Mouse (Mus musculus): Measurements from ENCODE around the gene Hist1h2bn. TPM values are rescaled to one million over a fixed set of nuclear protein-coding genes. Genes with fewer than 3 reads are reported as not detected.
"Not testable (repeated sequence)": the region's sequence is repeated elsewhere in the genome, so short reads cannot be mapped to it uniquely, and the experiment has no call there.

Gene Hist1h2bn
- polyA plus RNA-seq, 1 experiment from 2014 or later = not detected

DNA sequence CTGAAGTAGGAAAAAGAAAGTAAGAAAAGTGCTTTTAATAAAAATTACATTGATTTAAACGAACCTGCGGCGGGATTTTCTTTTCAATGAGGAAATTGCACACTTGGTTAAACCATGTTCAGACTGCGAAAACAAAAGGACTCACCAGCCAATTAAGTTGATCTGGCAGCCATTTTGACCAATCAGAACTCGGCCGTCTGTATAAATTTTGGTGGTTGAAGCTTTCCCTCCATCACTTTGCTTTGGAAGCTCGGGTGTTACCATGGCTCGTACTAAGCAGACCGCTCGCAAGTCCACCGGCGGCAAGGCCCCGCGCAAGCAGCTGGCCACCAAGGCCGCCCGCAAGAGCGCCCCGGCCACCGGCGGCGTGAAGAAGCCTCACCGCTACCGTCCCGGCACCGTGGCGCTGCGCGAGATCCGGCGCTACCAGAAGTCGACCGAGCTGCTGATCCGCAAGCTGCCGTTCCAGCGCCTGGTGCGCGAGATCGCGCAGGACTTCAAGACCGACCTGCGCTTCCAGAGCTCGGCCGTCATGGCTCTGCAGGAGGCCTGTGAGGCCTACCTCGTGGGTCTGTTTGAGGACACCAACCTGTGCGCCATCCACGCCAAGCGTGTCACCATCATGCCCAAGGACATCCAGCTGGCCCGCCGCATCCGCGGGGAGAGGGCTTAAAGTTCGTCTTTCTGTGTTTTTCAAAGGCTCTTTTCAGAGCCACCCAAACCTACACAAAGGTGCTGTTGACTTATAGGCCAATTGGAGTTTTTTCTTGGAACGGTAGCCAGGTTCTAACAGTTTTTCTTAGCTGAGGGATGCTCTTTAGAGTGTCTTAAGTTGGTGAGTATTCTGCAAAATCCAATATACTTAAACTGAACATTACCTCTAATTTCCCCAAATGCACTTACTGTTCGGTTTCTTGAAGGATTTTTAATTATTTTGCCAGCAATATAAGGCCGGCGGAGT is 36.2 kb upstream of the Hist1h2bn start, which contains the start of gene Hist1h3h:
Hist1h3h (plus strand) TSS at position 263 of the 961 bp plus-strand sequence.
- H3K9me3 ChIP-seq, H3K27me3 ChIP-seq, H3K36me3 ChIP-seq: not testable (repeated sequence)
- H3K4me2 ChIP-seq = peak within 1 kb of the TSS; percentile 77
- H3K9ac ChIP-seq = peak within 1 kb of the TSS; percentile 59
- peaks cover 39% of the 10 kb centered on the region for H3K4me1 ChIP-seq (replicated peaks)
- WGBS = under 1% methylated on average over 31 of the region's 56 CpGs
- peak within 1 kb of the TSS; percentile 92 for H3K27ac ChIP-seq (replicated peaks)
- peak; percentile 40 for ATAC-seq (ENCODE audit: low FRiP score, low read depth)
- H3K4me3 ChIP-seq = peak within 1 kb of the TSS; percentile 44

DNA sequence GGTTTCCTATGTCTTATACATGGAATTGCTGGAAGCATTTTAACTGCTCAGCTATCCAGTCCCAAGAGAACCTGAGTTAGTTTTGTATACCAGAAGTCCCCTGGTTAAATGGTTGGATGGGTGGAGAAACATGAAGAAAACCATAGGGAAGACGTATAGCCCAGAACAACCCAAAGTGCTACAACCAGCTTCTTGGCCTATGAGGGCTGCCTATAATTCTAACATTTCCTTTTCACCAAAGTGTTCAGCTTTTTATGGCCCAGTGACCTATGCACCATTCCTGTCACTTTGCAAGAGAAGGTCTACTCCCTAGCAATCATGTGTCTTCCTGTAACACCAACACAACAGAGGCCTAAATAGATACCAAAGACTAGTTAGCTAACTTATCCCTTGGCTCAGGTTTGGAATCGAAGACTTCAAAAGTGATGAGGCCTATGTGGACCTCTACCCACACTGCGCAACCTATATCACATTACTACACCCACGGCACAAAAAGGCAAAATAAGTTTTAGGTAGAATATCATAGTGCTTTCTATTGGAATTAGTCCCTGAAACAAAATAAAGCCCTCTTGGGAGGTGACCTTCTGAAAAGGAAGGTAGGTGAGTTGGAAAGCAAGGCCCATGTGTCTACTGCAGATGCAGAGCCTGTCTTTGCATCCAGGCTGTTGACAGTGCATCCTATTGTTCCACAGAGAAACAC is 35.4 kb upstream of the Hist1h2bn start:
- Histone ChIP-seq H3K4me2 (peak overlapping the region; percentile 77), H3K27ac (replicated peaks) (no peak overlapping the region; the same call in 1 of the 2 replicates), H3K9ac (peak overlapping the region; percentile 59), H3K4me1 (replicated peaks) (peaks cover 39% of the 10 kb centered on the region), H3K9me3 (no peaks in the 10 kb centered on the region), H3K27me3 (no peaks in the 10 kb centered on the region), H3K36me3 (no peaks in the 10 kb centered on the region), H3K4me3 (peak overlapping the region; percentile 39)
- no peak for ATAC-seq (ENCODE audit: low FRiP score, low read depth)
- WGBS = 66% methylated on average over 4 of the region's 4 CpGs

DNA sequence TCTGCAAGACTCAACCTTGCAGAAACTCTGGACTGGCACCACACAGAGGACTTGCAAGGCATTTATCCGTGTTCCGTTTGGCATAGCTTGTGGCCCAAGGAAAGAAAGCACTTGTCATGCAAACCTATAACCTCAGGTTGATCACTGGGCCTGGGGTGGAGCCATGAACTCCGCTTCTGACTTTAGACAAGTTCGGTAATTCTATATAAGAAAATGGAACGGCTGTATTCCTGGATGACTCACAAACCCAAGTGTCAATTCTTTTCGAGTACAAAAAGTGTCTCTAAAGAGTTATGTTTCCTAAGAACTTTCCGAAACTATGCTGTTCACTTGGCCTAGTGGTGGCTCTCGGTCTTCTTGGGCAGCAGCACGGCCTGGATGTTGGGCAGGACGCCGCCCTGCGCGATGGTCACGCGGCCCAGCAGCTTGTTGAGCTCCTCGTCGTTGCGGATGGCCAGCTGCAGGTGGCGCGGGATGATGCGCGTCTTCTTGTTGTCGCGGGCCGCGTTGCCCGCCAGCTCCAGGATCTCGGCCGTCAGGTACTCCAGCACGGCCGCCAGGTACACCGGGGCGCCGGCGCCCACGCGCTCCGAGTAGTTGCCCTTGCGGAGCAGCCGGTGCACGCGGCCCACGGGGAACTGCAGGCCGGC is 32.7 kb upstream of the Hist1h2bn start:
- 1% methylated on average over 21 of the region's 44 CpGs for WGBS
- H3K9me3 ChIP-seq; ATAC-seq (ENCODE audit: low FRiP score, low read depth); H3K36me3 ChIP-seq; H3K27me3 ChIP-seq: not testable (repeated sequence)
- peak overlapping the region; percentile 45 for H3K4me3 ChIP-seq
- H3K4me2 ChIP-seq = peak overlapping the region; percentile 71
- peak overlapping the region; percentile 85 for H3K27ac ChIP-seq (replicated peaks)
- H3K4me1 ChIP-seq (replicated peaks) = peaks cover 30% of the 10 kb centered on the region
- H3K9ac ChIP-seq = 0 out of 2 replicates have a peak overlapping the region, but pooled peaks have one; percentile 29

DNA sequence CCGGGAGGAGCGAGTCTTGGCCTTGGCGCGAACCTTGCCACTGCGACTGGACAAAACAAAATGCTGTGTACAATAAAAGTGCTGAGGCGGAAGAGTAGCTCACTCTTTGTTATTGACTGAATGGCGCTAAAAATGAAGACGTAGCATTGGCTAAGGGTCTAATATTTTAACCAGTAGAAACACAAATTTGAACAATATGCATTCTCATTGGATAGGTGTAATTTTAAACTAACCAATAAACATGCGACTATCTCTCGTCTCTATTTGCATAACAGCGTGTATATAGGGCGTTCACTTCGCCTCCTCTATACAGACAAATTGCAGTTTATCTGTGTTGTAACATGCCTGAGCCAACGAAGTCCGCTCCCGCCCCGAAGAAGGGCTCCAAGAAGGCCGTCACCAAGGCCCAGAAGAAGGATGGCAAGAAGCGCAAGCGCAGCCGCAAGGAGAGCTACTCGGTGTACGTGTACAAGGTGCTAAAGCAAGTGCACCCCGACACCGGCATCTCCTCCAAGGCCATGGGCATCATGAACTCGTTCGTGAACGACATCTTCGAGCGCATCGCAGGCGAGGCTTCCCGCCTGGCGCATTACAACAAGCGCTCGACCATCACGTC is 32.1 kb upstream of the Hist1h2bn start, which contains the start of gene Hist1h2bm:
Hist1h2bm (plus strand) TSS at position 288 of the 616 bp plus-strand sequence.
- H3K4me1 ChIP-seq (replicated peaks) = peaks cover 28% of the 10 kb centered on the region
- H3K27me3 ChIP-seq, H3K9me3 ChIP-seq, H3K36me3 ChIP-seq: not testable (repeated sequence)
- H3K4me3 ChIP-seq = peak within 1 kb of the TSS; percentile 45
- under 1% methylated on average over 37 of the region's 37 CpGs for WGBS
- peak within 1 kb of the TSS; percentile 85 for H3K27ac ChIP-seq (replicated peaks)
- peak within 1 kb of the TSS; percentile 49 for H3K9ac ChIP-seq
- H3K4me2 ChIP-seq = peak within 1 kb of the TSS; percentile 71
- ATAC-seq (ENCODE audit: low FRiP score, low read depth) = peak; percentile 98

DNA sequence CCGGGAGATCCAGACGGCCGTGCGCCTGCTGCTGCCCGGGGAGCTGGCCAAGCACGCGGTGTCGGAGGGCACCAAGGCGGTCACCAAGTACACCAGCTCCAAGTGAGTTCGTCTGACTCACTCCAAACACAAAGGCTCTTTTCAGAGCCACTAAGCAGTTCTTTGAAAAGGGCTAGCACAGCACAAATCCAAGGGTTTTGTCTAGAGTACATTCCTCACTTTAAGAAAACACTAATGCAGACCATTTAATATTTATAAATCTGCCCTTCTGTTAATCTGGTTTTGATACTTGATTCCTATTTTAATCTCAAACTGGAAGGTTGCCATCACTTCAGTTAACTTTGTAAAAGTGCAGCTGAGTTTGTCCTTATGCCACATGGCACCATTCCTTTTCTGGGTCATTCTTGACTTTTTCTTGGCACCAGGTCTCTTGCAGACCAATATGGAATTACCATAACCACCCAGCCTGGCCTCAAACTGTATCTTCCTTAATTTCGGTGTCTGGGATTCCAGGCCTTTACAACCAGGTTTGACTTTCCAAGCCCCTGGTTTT is 31.5 kb upstream of the Hist1h2bn start:
- Histone ChIP-seq H3K4me3 (peak overlapping the region; percentile 45), H3K4me1 (replicated peaks) (peaks cover 25% of the 10 kb centered on the region), H3K27ac (replicated peaks) (peak overlapping the region; percentile 85), H3K36me3 (no peaks in the 10 kb centered on the region), H3K9me3 (no peaks in the 10 kb centered on the region), H3K4me2 (peak overlapping the region; percentile 71), H3K27me3 (no peaks in the 10 kb centered on the region), H3K9ac (peak overlapping the region; percentile 49)
- ATAC-seq (ENCODE audit: low FRiP score, low read depth) = no peak; the same call in 1 of the 2 replicates
- WGBS = 3% methylated on average over 11 of the region's 11 CpGs

DNA sequence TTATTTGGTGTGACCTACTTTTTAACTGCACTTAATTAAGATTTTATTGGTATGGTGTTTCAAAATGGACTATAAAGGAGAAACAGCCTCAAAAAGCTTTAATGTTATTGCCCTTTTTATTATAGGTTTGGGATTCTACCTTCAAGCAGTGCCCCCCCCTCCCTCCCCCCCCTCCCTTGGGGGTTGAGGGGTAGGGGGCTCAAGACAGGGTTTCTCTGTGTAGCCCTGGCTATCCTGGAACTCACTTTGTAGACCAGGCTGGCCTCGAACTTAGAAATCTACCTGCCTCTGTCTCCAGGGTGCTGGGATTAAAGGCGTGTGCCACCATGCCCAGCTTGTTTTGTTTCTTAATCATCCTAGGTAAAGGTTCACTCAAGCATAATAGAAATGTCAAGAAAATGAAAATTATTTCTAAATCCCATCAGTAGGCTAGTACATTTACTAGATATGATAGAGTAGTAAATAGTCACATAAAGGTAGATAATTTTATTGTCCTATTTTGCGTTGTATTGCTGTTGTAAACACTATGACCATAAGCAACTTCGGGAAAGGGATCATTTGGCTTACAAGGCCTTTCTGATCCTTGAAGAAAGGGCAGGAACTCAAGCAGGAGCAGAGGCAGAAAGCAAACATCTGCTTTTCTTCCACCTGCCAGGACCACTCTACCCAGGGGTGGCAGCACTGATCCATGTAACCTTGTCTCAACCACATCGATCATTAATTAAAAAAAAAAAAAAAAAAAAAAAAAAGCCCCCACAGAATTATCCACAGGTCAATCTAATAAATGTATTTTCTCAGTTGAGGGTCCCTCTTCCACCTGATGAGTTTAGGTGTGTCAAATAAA is 30.7 kb upstream of the Hist1h2bn start:
- ATAC-seq (ENCODE audit: low FRiP score, low read depth) = no peak
- H3K4me3 ChIP-seq = no peak overlapping the region
- H3K36me3 ChIP-seq = no peaks in the 10 kb centered on the region
- no peak overlapping the region for H3K27ac ChIP-seq (replicated peaks)
- WGBS = 33% methylated on average over 5 of the region's 5 CpGs
- peaks cover 21% of the 10 kb centered on the region for H3K4me1 ChIP-seq (replicated peaks)
- H3K27me3 ChIP-seq = no peaks in the 10 kb centered on the region
- no peak overlapping the region for H3K9ac ChIP-seq
- 0 out of 2 replicates have a peak overlapping the region, but pooled peaks have one; percentile 71 for H3K4me2 ChIP-seq
- no peaks in the 10 kb centered on the region for H3K9me3 ChIP-seq

DNA sequence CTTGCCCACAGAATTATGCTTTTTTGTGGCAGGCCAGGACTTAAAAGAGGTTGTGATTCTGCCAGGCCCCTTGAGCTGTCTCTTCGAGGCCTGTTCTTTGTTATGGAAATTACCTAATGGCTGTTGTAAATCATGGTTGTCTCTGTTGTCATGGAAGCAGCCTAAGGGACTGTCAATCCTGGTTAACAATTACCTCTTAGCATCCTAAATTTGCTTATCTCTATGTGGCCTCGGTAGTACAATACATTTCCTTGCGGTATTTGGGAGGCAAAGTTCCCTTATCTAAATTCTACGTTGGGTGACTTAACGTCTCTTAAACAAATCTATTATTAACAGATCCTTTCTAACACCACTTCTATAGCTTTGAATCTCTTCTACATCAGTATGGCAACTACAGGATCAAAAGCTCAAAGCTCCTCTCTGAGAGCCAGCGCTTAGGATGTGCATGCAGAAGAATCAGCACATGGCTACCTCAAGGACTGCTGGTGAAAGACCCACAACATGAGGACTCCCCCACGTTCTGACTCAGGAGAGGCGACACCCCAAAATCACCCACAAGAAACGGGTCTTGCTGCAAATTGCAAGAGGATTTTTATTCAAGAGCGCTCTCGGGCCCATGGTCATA is 25.9 kb upstream of the Hist1h2bn start:
- H3K9me3 ChIP-seq = no peaks in the 10 kb centered on the region
- H3K27me3 ChIP-seq = no peaks in the 10 kb centered on the region
- no peak overlapping the region for H3K4me3 ChIP-seq
- no peaks in the 10 kb centered on the region for H3K4me1 ChIP-seq (replicated peaks)
- ATAC-seq (ENCODE audit: low FRiP score, low read depth) = no peak
- WGBS = 21% methylated on average over 11 of the region's 11 CpGs
- H3K9ac ChIP-seq = no peak overlapping the region
- H3K4me2 ChIP-seq = no peak overlapping the region
- no peak overlapping the region for H3K27ac ChIP-seq (replicated peaks)
- H3K36me3 ChIP-seq = no peaks in the 10 kb centered on the region

DNA sequence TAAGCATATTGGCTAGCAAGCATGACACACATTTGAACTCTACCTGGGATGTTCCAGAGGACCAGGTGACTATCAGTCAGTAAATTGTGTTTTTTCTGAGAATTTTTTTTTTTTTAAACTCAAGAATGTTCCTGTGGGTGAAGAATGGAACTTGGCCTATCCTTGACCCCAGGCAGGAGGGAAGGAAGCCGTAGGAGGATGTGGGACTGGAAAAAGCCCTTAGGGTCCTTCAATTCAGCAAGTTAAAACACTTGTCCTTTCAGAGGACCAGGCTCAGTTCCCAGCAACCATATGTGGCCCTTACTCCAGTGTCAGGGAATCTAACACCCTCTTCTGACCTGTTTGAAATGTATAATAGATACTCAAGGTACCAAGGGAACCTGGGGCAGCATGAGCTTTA is 24.4 kb upstream of the Hist1h2bn start:
- Histone ChIP-seq H3K27ac (replicated peaks) (no peak overlapping the region), H3K4me1 (replicated peaks) (peaks cover 6% of the 10 kb centered on the region; the same call in 1 of the 2 replicates), H3K9ac (no peak overlapping the region), H3K9me3 (no peaks in the 10 kb centered on the region), H3K4me3 (no peak overlapping the region), H3K4me2 (no peak overlapping the region), H3K36me3 (no peaks in the 10 kb centered on the region), H3K27me3 (no peaks in the 10 kb centered on the region)
- ATAC-seq (ENCODE audit: low FRiP score, low read depth) = no peak
- WGBS = 67% methylated on average over 1 of the region's 1 CpGs

DNA sequence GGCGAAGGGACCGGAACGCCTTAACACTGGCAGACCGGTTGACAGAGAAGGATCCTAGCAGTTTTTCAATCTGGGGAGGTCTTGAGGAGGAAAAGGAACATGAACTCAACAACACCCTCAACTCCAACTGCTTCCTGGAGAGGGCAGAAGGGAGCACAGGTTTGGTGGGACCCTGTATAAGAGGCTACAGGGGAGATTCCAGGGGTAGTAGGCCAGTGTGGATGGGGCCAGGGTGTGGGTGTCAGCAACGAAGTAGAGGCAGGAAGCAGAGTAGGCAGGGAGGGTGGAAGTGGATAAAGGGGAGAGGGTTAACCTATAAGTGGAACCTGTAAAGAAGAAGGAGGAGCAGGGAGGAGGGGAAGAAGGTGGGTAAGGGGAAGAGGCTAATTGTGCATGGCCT is 20.5 kb upstream of the Hist1h2bn start:
- H3K9me3 ChIP-seq = no peaks in the 10 kb centered on the region
- H3K4me3 ChIP-seq = no peak overlapping the region
- H3K27me3 ChIP-seq = no peaks in the 10 kb centered on the region
- peaks cover 19% of the 10 kb centered on the region for H3K4me1 ChIP-seq (replicated peaks)
- H3K36me3 ChIP-seq = no peaks in the 10 kb centered on the region
- H3K4me2 ChIP-seq = no peak overlapping the region; the same call in 1 of the 2 replicates
- 61% methylated on average over 5 of the region's 5 CpGs for WGBS
- H3K9ac ChIP-seq = no peak overlapping the region
- ATAC-seq (ENCODE audit: low FRiP score, low read depth) = peak; percentile 15; the same call in 1 of the 2 replicates
- peak overlapping the region; percentile 96 for H3K27ac ChIP-seq (replicated peaks)
